Mouse (Mus musculus) MEL (cell line): ENCODE results near the gene Crb1.

Source experiments
- CTCF ChIP-seq, 3 experiments: IDR thresholded peaks in 2 of 3; conservative IDR thresholded peaks in 1 of 3; 2 replicates each; pipeline ENCODE4 v1.5.1; 2011 to 2012; ENCODE audit warnings: low read length in 3 of 3, low read depth in 2 of 3, mild to moderate bottlenecking in 2 of 3, improper control_type of control experiment in 1 of 3, inconsistent platforms in 1 of 3, mixed read lengths in 1 of 3, moderate library complexity in 1 of 3; ENCODE audit not compliant: control insufficient read depth in 1 of 3, insufficient read depth in 1 of 3, poor library complexity in 1 of 3, severe bottlenecking in 1 of 3
- TCF12 ChIP-seq: IDR thresholded peaks from 2 replicates; pipeline ENCODE4 v1.6.1; 2014; ENCODE audit warnings: low read depth, mild to moderate bottlenecking, inconsistent platforms, low read length, improper control_type of control experiment, moderate library complexity
- UBTF ChIP-seq: IDR thresholded peaks from 2 replicates; pipeline ENCODE4 v1.6.1; 2012; ENCODE audit warnings: low read depth, mild to moderate bottlenecking, inconsistent platforms, low read length, improper control_type of control experiment, moderate library complexity, borderline replicate concordance; ENCODE audit not compliant: insufficient read depth

- TF ChIP-seq CTCF (IDR thresholded peaks at IDR 0.05 in 2 of 3, conservative IDR thresholded peaks at IDR 0.05 in 1 of 3; ENCODE audit: control insufficient read depth in 1 of 3, insufficient read depth in 1 of 3, low read depth in 2 of 3, low read length in 3 of 3, poor library complexity in 1 of 3, severe bottlenecking in 1 of 3) (peak; percentile 14 to 55 (median 23); a peak in 3 of 6 replicates), TCF12 (no peak), UBTF (no peak)
Observed at GRCm38 (mm10) chr1:139340178-139340859, 36.6 kb downstream of the Crb1 start.
